In genomic region chr7:68183421-68183820, GRCm38 (mm10) we compare ENCODE assay signal across 23 mouse cellular contexts.
DNase-seq lines count a peak whose midpoint lies in the region; ATAC-seq and TF ChIP-seq lines count a peak whose summit lies in the region.
"Had no signal": no experiment of that assay in that cellular context is flagged by ENCODE, and none has a peak within 500 bp of the region (broad histone marks: within the 10 kb centered on the region; RNA-seq: fewer than 3 reads in every experiment).

No protein-coding gene starts in this region.

- H3K36me3 ChIP-seq in hindbrain, embryonic 13.5 days, result peaks cover 50% of the 10 kb centered on the region
- peaks cover 26% of the 10 kb centered on the region for H3K36me3 ChIP-seq in hindbrain, postnatal 0 days (ENCODE audit: insufficient read depth, low read length)
- peaks cover 48% of the 10 kb centered on the region for H3K36me3 ChIP-seq in lung, embryonic 14.5 days (ENCODE audit: insufficient read depth)

- peaks cover 21% of the 10 kb centered on the region for H3K4me1 ChIP-seq in hindbrain, embryonic 13.5 days (replicated peaks)
- 0 out of 2 replicates have a peak, but pooled peaks cover 4% of the 10 kb centered on the region for H3K4me1 ChIP-seq in hindbrain, postnatal 0 days (ENCODE audit: insufficient read depth, low read length)
- H3K4me1 ChIP-seq in lung, embryonic 14.5 days (ENCODE audit: insufficient read depth), result no peaks in the 10 kb centered on the region
- H3K4me1 ChIP-seq: embryonic facial prominence, embryonic 15.5 days; hindbrain, embryonic 15.5 days had no signal

- TF ChIP-seq CTCF in hindbrain, postnatal 0 days (IDR thresholded peaks at IDR 0.05; ENCODE audit: low read depth), result no peak
- no peak for TF ChIP-seq CTCF in lung, embryonic 14.5 days (IDR thresholded peaks at IDR 0.05; ENCODE audit: low read depth)

- H3K4me2 ChIP-seq in hindbrain, embryonic 13.5 days, result no peak overlapping the region
- no peak overlapping the region for H3K4me2 ChIP-seq in hindbrain, postnatal 0 days (ENCODE audit: low read depth, low read length)
- H3K4me2 ChIP-seq in lung, embryonic 14.5 days, result no peak overlapping the region
- H3K4me2 ChIP-seq: embryonic facial prominence, embryonic 15.5 days; hindbrain, embryonic 15.5 days; neural tube, embryonic 12.5 days had no signal

- H3K27ac ChIP-seq in hindbrain, embryonic 13.5 days, result peak overlapping the region; percentile 66
- H3K27ac ChIP-seq in hindbrain, postnatal 0 days, result no peak overlapping the region
- no peak overlapping the region for H3K27ac ChIP-seq in lung, embryonic 14.5 days (ENCODE audit: low read depth)
- H3K27ac ChIP-seq: embryonic facial prominence, embryonic 15.5 days; forebrain, embryonic 10.5 days; heart, embryonic 10.5 days; left cerebral cortex, adult 2 months; macrophage; neural tube, embryonic 12.5 days had no signal

- no peak overlapping the region for H3K9ac ChIP-seq in hindbrain, embryonic 13.5 days
- no peak overlapping the region for H3K9ac ChIP-seq in hindbrain, postnatal 0 days (replicated peaks; ENCODE audit: low read length)
- no peak overlapping the region for H3K9ac ChIP-seq in lung, embryonic 14.5 days
- H3K9ac ChIP-seq: embryonic facial prominence, embryonic 15.5 days; forebrain, postnatal 0 days; hindbrain, embryonic 15.5 days; neural tube, embryonic 12.5 days had no signal

- WGBS in hindbrain, embryonic 13.5 days, result 78% methylated on average over 10 of the region's 10 CpGs
- 73% methylated on average over 10 of the region's 10 CpGs for WGBS in hindbrain, postnatal 0 days
- WGBS in lung, embryonic 14.5 days, result 73% methylated on average over 10 of the region's 10 CpGs

- no peak for DNase-seq in hindbrain, postnatal 0 days (ENCODE audit: low spot score)
- DNase-seq in lung, embryonic 14.5 days, result peak; percentile 9
- DNase-seq in lung, postnatal 14 days, result no peak
- DNase-seq in kidney, postnatal 4 days, result peak; percentile 26 to 41
- no peak for DNase-seq in urinary bladder, postnatal 25 days (ENCODE audit: low spot score)
- DNase-seq in cerebellum, adult 8-10 months, result no peak
- DNase-seq: adrenal gland, postnatal 14 days; cerebellum, postnatal 25 days; forebrain, postnatal 0 days; layer of hippocampus, adult 9-11 months; lung, adult 18-20 months; right cerebral cortex, adult 18-20 months had no signal

- no peak overlapping the region for H3K4me3 ChIP-seq in hindbrain, embryonic 13.5 days
- H3K4me3 ChIP-seq in hindbrain, postnatal 0 days (ENCODE audit: low read length), result no peak overlapping the region
- H3K4me3 ChIP-seq in lung, embryonic 14.5 days (ENCODE audit: low read depth, low read length), result no peak overlapping the region
- H3K4me3 ChIP-seq: embryonic facial prominence, embryonic 15.5 days; forebrain, embryonic 10.5 days; heart, embryonic 10.5 days; hindbrain, embryonic 15.5 days; left cerebral cortex, adult 2 months; neural tube, embryonic 12.5 days had no signal

- no peak for ATAC-seq in hindbrain, embryonic 13.5 days (ENCODE audit: low FRiP score)
- no peak for ATAC-seq in hindbrain, postnatal 0 days
- ATAC-seq in lung, embryonic 14.5 days (ENCODE audit: insufficient read depth), result no peak
- peak; percentile 41; the same call in 1 of the 2 replicates for ATAC-seq in megakaryocyte progenitor cell, adult 5-6 weeks (replicated peaks; ENCODE audit: poor library complexity)
- ATAC-seq: forebrain, postnatal 0 days; intestine, postnatal 0 days had no signal

- no peaks in the 10 kb centered on the region for H3K9me3 ChIP-seq in hindbrain, embryonic 13.5 days
- H3K9me3 ChIP-seq in hindbrain, postnatal 0 days (ENCODE audit: low read length), result no peaks in the 10 kb centered on the region
- no peaks in the 10 kb centered on the region for H3K9me3 ChIP-seq in lung, embryonic 14.5 days (ENCODE audit: low read depth, low read length)
- H3K9me3 ChIP-seq: embryonic facial prominence, embryonic 15.5 days; forebrain, embryonic 10.5 days; heart, embryonic 10.5 days; hindbrain, embryonic 15.5 days; neural tube, embryonic 12.5 days had no signal

- H3K27me3 ChIP-seq in hindbrain, embryonic 13.5 days, result no peaks in the 10 kb centered on the region
- no peaks in the 10 kb centered on the region for H3K27me3 ChIP-seq in hindbrain, postnatal 0 days (ENCODE audit: insufficient read depth, low read length)
- H3K27me3 ChIP-seq in lung, embryonic 14.5 days (ENCODE audit: insufficient read depth, low read length), result no peaks in the 10 kb centered on the region
- H3K27me3 ChIP-seq: CH12.LX; embryonic facial prominence, embryonic 15.5 days; hindbrain, embryonic 15.5 days; neural tube, embryonic 12.5 days had no signal

Comparison
In these comparisons a context has a peak if more than half of its experiments do, and no peak if none do; other contexts are left out.
1. DNase-seq: peak in lung, embryonic 14.5 days (single experiment) and kidney, postnatal 4 days (2 of 2); none in hindbrain, postnatal 0 days (single experiment), lung, postnatal 14 days (single experiment), urinary bladder, postnatal 25 days (single experiment) and cerebellum, adult 8-10 months (single experiment).